Mouse (Mus musculus) left cerebral cortex, adult 18-20 months (tissue): ENCODE results near the gene Abhd2. TPM values are rescaled to one million over a fixed set of nuclear protein-coding genes. Genes with fewer than 3 reads are reported as not detected.

Source experiments
- DNase-seq, 2 experiments: peaks; one replicate each; pipeline ENCODE4 v3.0.0; 2021 to 2022; ENCODE audit warnings: low spot score in 2 of 2, mixed read lengths in 1 of 2
- total RNA-seq, 2 experiments: library from RNA; stranded (reverse); gene quantifications; 2 replicates each; pipeline ENCODE4 v1.2.3; 2021

Gene Abhd2
- total RNA-seq, 2 experiments from 2014 or later, result 87.3 to 92.1 TPM

DNA sequence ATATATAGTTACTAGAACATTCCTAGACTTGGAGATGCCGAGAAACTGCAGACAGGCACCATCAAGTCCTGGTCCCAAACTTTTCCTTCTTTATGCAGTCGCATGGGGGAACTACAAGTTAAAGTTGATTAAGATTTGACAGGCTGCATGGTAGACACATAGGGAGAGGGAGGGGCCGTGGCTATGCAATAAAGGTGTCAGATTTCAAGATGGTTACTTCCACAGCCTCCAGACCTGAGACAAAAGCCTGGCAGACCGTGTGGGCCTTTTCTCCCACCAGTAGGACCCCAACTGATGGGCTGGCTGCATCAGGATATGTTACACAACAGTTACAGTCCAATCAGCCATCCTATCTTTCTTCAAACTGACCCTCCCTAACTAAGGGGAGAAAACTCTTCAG is 96.4 kb downstream of the Abhd2 start:
- no peak for DNase-seq

- DNase-seq, result peak; percentile 76 to 85
Observed at GRCm38 (mm10) chr7:79371321-79371879, 98.4 kb downstream of the Abhd2 start.

- no peak for DNase-seq
Observed at GRCm38 (mm10) chr7:79374017-79374416, 101.0 kb downstream of the Abhd2 start.

GRCm38 (mm10) chr7:79375594-79375993 is 102.6 kb downstream of the Abhd2 start:
- DNase-seq, result no peak

GRCm38 (mm10) chr7:79376516-79377275 is 103.7 kb downstream of the Abhd2 start:
- no peak for DNase-seq

GRCm38 (mm10) chr7:79386422-79387133 is 113.6 kb downstream of the Abhd2 start, which contains the start of gene Rlbp1:
Gene Rlbp1 (minus strand): TSS chr7:79387048.
- DNase-seq, result no peak

- DNase-seq, result no peak
Observed at GRCm38 (mm10) chr7:79387140-79387539, 114.1 kb downstream of the Abhd2 start.

GRCm38 (mm10) chr7:79387991-79388390 is 115.0 kb downstream of the Abhd2 start:
- DNase-seq, result no peak

DNA sequence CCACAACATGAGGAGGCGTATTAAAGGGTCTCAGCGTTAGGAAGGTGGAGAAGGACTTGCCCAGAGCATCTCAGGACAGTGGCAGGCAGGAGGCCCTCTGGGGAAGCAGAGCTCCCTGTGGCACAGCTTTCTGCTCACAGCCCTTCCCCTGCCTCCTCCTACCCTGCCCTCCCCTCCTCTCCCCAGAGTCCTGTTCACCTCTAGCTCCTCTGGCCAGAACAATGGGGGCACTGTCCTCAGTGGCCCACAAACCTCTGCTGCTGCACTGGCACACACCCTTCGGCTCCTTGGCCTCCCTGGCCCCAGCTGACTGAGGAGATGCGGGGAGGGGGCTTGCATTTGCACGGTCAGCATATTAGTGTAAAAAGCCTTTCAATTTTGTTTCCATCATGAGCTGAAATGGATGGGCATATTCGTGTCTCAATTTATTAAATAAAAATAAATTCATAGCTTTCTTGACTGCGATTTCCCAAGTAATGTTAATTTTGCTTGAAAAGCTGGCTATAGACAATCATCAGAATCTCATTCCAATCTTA is 115.7 kb downstream of the Abhd2 start:
- DNase-seq, result no peak

DNA sequence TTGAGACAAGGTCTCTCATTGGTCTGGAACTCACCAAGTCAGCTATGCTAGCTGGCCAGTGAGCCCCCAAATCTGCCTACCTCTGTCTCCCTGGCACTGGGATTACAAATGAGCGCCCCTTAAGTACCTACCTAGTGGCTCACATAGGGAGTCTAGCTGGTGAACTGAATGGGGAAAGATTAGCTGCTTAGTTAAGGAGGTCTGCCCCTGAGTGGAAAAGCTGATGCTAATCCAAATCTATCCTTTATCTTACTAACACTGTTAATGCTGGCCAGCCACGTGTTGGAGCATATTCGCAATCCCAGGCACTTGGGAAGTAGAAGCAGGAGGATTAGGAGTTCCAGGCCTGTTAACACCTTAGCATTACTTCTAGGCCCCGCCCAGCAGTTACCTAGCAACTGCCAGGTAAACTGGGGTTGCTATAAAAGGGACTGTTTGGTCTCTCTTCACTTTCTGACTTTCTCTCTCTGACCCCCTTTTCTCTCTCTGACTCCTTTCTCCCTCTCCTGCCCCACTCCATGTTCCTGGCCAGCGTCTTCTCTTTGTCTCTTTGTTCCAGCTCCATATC is 117.2 kb downstream of the Abhd2 start:
- no peak for DNase-seq

DNA sequence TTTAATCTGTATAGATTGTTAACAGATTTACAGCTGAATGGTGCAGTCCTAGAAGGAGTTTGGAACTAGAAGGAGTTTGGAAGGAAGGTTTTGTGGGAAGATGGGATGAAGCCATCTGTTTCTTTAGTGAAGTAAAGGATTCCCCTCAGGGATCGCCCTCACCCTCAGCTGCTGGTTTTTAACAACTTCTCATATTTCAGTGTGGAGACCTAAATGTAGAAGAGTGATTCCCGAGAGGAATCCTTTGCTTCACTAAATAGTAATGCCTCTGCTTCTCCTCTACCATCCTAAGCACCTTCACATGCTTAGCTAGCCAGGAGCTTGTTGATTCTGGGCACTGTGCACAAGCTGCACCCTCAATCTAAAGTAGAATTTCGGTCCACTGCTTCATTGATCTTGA is 118.5 kb downstream of the Abhd2 start:
- DNase-seq, result no peak

DNA sequence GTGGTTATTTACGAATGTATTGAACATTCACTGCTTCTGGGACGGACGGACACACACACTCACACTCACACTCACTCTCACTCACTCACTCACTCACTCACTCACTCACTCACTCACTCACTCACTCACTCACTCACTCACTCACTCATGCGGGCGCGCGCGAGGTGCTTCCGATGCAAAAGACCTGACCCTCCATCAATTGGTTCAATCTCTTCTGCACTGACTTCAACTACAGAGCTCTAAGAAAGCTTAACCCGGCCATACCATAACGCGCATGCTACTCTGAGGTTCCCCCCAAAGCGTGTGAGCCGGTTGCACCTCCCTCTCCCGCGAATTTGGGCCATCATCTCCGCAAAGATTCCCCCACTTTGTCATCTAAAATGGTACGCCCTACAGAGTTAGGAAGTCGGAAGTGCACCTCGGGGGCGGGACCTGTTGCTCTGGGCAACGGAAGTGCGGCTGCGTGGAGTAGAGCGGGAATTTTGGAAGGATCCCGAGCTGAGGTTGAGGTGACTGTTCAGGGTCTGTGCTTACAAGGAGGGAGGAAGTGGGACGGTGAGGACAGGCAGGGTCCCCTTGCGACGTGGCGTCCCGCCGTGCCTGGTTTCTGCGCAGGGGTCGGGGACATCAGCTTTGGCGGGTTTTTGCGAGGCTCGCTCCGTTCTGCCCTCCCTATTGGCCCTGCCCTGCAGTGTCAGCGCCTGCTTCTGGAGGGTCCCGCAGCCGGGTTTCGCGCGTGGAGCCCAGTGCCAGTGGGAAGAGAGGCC is 119.1 kb downstream of the Abhd2 start, which contains the start of gene Fanci:
Fanci (plus strand) TSS at position 47 of the 767 bp plus-strand sequence.
- peak; percentile 95 to 97 for DNase-seq

DNA sequence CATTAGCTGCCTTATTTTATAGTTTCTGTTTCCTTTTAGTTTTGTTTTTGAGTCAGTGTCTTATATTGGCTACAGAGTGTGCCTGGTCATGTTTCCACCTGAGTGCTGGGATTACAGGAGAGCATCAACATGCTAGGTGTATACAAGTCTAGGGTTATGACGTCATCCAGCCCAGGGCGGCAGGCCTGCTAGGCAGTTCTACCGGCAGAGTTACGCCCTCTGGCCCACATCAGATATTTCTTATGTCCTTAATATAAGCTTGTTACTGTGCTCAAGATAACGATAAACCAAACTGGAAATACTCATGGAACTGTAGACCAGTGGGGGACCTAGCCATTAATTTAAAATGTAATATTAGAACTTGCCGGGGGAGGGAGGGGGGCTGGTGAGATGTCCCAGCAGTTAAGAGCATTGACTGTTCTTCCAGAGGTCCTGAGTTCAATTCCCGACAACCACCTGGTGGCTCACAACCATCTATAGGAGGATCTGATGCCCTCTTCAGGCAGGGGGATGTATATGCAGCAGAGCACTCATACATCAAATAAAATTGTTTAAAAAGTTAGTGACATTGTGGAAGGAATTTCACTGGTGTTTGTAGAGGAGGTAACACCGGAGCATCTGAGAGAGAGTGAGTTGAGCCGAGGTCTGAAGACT is 120.0 kb downstream of the Abhd2 start:
- no peak for DNase-seq

GRCm38 (mm10) chr7:79393924-79394323 is 120.9 kb downstream of the Abhd2 start:
- DNase-seq, result no peak

- DNase-seq, result no peak
Observed at GRCm38 (mm10) chr7:79394666-79395065, 121.7 kb downstream of the Abhd2 start.

DNA sequence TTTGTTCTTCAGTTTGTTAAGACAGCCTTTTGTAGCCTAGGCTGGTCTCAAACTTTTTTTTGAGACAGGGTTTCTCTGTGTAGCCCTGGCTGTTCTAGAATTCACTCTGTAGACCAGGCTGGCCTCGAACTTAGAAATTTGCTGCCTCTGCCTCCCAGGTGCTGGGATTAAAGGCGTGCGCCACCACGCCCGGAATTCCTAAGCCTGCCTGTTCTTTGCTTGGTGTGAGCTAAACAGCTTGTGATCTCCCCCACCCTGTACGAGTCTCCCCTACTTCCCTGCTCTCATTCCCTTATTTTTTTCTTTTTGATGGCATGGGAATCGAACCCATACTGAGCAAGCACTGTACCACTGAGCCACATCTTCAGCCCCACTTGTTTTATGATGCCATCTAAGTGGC is 122.2 kb downstream of the Abhd2 start:
- no peak for DNase-seq

GRCm38 (mm10) chr7:79397446-79397963 is 124.5 kb downstream of the Abhd2 start:
- DNase-seq, result no peak

- DNase-seq, result no peak
Observed at GRCm38 (mm10) chr7:79398426-79398825, 125.4 kb downstream of the Abhd2 start.

DNA sequence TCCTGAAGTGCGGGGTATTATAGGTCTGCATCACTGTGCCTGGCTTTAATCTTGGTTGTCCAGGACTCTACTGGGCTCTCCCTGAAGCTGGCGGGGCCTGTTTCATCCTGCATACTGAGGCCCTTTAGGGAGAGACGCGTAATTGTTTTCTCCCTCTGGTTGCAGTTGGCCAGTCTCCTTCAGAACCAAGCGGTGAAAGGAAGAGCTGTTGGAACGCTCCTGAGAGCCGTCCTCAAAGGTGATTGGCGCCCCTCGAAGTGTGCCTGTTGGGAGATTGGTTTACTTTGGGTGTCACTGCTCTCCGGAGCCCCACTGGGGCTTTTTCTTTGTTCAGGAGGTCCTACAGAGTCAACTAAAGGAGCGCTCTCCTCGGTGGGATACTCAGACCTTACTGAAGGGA is 126.0 kb downstream of the Abhd2 start:
- DNase-seq, result no peak

GRCm38 (mm10) chr7:79400296-79400695 is 127.3 kb downstream of the Abhd2 start:
- no peak for DNase-seq
